Mouse (Mus musculus): ENCODE measurements at regions not wholly inside any gene's neighbourhood (a gene's known extent, or its start where the extent isn't known, plus 50 kb on each side); places are given as distances from the start of the nearest gene placed in this dataset.

- TF ChIP-seq POLR2A (IDR thresholded peaks at IDR 0.05; ENCODE audit: insufficient read length, low read depth) (no peak), MYOG (IDR thresholded peaks at IDR 0.05; ENCODE audit: control insufficient read depth in 1 of 3, insufficient read depth in 1 of 3, insufficient read length in 2 of 3, low read depth in 2 of 3) (no peak), TCF12 (IDR thresholded peaks at IDR 0.05; ENCODE audit: insufficient read depth, poor library complexity, severe bottlenecking) (no peak), USF1 (IDR thresholded peaks at IDR 0.05; ENCODE audit: low read depth) (no peak), MAX (IDR thresholded peaks at IDR 0.05; ENCODE audit: low read depth) (no peak), E2F4 (IDR thresholded peaks at IDR 0.05; ENCODE audit: insufficient read depth) (no peak), TCF3 (IDR thresholded peaks at IDR 0.05; ENCODE audit: insufficient read length, low read depth) (no peak), POLR2AphosphoS2 (IDR thresholded peaks at IDR 0.05; ENCODE audit: insufficient read length, low read depth) (no peak), CEBPB (IDR thresholded peaks at IDR 0.05; ENCODE audit: insufficient read depth, poor library complexity, severe bottlenecking) (no peak), SRF (IDR thresholded peaks at IDR 0.05; ENCODE audit: control insufficient read depth, insufficient read length, low read depth) (no peak)
Measured at GRCm38 (mm10) chr16:76540328-76540923, 166.8 kb upstream of the Nrip1 start.

Data from myocyte (in vitro differentiated cells).